Mouse (Mus musculus): ENCODE results near the gene Ptpn20. TPM values are rescaled to one million over a fixed set of nuclear protein-coding genes. Genes with fewer than 3 reads are reported as not detected.

Gene Ptpn20
- polyA plus RNA-seq, 1 experiment from 2014 or later = not detected

- peaks cover 12% of the 10 kb centered on the region for H3K4me1 ChIP-seq
- H3K36me3 ChIP-seq = no peaks in the 10 kb centered on the region
- H3K27me3 ChIP-seq (ENCODE audit: low read depth, poor library complexity, severe bottlenecking) = no peaks in the 10 kb centered on the region
- WGBS = 65% methylated on average over 13 of the region's 13 CpGs
- H3K9me3 ChIP-seq (replicated peaks) = no peaks in the 10 kb centered on the region
- no peak for DNase-seq (ENCODE audit: low spot score)
- no peak overlapping the region for H3K27ac ChIP-seq (replicated peaks)
- H3K4me3 ChIP-seq = no peak overlapping the region
These were observed 94.7 kb downstream of the Ptpn20 start for GRCm38 (mm10) chr14:33683701-33684100.

DNA sequence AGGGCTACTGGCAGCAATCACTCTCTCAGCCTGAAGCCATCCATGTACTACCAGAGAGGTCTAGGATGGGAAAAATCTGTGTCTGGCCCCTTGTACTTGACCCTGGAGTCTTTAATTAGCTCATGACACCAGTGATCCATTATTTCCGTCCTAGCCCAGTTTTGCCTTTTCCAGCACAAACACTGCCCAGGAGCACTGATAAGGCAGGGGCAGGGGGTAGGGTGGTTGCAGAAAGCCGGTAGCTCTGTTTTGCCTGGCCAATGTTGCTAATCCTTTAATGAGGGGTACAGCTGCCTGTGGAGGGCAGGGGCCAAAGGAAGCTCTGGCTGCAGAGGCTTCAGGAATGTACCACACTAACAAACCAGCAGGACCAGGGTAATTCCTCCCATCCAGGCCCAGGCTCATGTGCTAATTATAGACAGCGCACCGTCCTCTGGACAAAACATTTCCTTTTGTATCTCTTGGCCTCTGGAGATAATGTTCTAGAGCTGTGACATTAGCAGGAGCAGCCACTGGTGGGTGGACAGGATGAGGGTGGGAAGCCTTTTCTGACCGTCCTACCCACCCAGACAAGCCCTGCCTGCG is 98.5 kb downstream of the Ptpn20 start:
- H3K27ac ChIP-seq (replicated peaks) = no peak overlapping the region
- no peaks in the 10 kb centered on the region for H3K27me3 ChIP-seq (ENCODE audit: low read depth, poor library complexity, severe bottlenecking)
- peaks cover 12% of the 10 kb centered on the region for H3K4me1 ChIP-seq
- no peaks in the 10 kb centered on the region for H3K36me3 ChIP-seq
- 65% methylated on average over 6 of the region's 6 CpGs for WGBS
- H3K9me3 ChIP-seq (replicated peaks) = no peaks in the 10 kb centered on the region
- H3K4me3 ChIP-seq = no peak overlapping the region
- DNase-seq (ENCODE audit: low spot score) = no peak

DNA sequence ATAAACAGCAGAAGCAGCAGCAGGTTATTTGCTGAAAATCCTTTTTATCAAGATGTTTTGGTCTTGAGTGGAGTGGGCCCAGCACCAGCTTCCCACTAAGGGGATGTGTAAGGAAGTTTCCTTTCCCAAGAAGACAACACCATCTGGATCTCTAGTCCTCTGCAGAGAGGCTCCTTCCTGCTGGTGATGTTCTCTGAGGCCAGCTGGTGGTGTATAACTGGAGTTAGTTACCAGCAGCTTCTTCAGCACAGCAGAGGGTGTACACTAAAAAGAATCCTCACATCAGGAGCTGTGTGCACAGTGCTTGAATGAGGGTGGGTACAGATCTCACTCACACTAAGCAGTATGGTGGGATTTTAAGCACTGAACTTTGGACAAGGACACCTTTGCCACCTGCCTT is 100.0 kb downstream of the Ptpn20 start:
- no peak overlapping the region for H3K4me3 ChIP-seq
- H3K4me1 ChIP-seq = peaks cover 8% of the 10 kb centered on the region
- no peak for DNase-seq (ENCODE audit: low spot score)
- no peaks in the 10 kb centered on the region for H3K9me3 ChIP-seq (replicated peaks)
- no peaks in the 10 kb centered on the region for H3K27me3 ChIP-seq (ENCODE audit: low read depth, poor library complexity, severe bottlenecking)
- H3K36me3 ChIP-seq = no peaks in the 10 kb centered on the region
- no peak overlapping the region for H3K27ac ChIP-seq (replicated peaks)

Other genes with a start within 250 kb of the Ptpn20 start
- gene Mapk8, start 142.0 kb upstream of the Ptpn20 start, polyA plus RNA-seq (2016; fragmentation: Nextera tagmentation; extraction: Ambion mirVana) = 17.3 and 19.8 TPM in 2 replicates
- gene Frmpd2, start 117.5 kb upstream of the Ptpn20 start, polyA plus RNA-seq (2016; fragmentation: Nextera tagmentation; extraction: Ambion mirVana) = not detected in 2 replicates